ENCODE assay signal across 8 mouse cellular contexts in genomic region chr7:125392536-125392935, GRCm38 (mm10). TPM values are rescaled to one million over a fixed set of nuclear protein-coding genes. Genes with fewer than 3 reads are reported as not detected.
DNase-seq lines count a peak whose midpoint lies in the region; ATAC-seq and TF ChIP-seq lines count a peak whose summit lies in the region.

No protein-coding gene starts in this region.

- no peaks in the 10 kb centered on the region for H3K36me3 ChIP-seq in heart, adult 2 months (ENCODE audit: control insufficient read depth, insufficient read depth, low read length)
- no peaks in the 10 kb centered on the region for H3K36me3 ChIP-seq in neural tube, embryonic 11.5 days (ENCODE audit: control insufficient read depth, insufficient read depth, low read length)

- H3K4me2 ChIP-seq in neural tube, embryonic 11.5 days (ENCODE audit: low read depth) = no peak overlapping the region

- ATAC-seq in neural tube, embryonic 11.5 days (ENCODE audit: insufficient read depth, low FRiP score, low TSS enrichment) = no peak

- H3K79me2 ChIP-seq in heart, adult 2 months (replicated peaks; ENCODE audit: control insufficient read depth, insufficient read depth, low read length) = no peaks in the 10 kb centered on the region

- peaks cover 2% of the 10 kb centered on the region; the same call in 1 of the 2 replicates for H3K4me1 ChIP-seq in heart, adult 2 months (ENCODE audit: control insufficient read depth, insufficient read depth, low read length)
- no peaks in the 10 kb centered on the region for H3K4me1 ChIP-seq in neural tube, embryonic 11.5 days (ENCODE audit: control insufficient read depth, insufficient read depth, low read length)

- TF ChIP-seq POLR2A in heart, adult 2 months (IDR thresholded peaks at IDR 0.05; ENCODE audit: insufficient read depth, low read depth, low read length) = no peak

- TF ChIP-seq EP300 in heart, adult 2 months (IDR thresholded peaks at IDR 0.05; ENCODE audit: insufficient read depth, low read depth, low read length) = no peak

- intact Hi-C loops in left cerebral cortex, postnatal 14 days (cut with DNase I) = loop anchor here (5.0 to 10.0 kb wide), 5 partner anchors 278 to 1868 kb away; partner anchors contain the start of gene Hs3st4
- intact Hi-C loops in heart, adult 2 months (cut with DNase I) = loop anchor here (5.0 kb wide), 1 partner anchor 1010 kb away; no protein-coding TSS in a partner anchor

- H3K4me3 ChIP-seq in heart, adult 2 months = no peak overlapping the region
- no peak overlapping the region for H3K4me3 ChIP-seq in neural tube, embryonic 11.5 days (ENCODE audit: low read depth, low read length)

- no peak overlapping the region for H3K27ac ChIP-seq in heart, adult 2 months
- no peak overlapping the region for H3K27ac ChIP-seq in neural tube, embryonic 11.5 days (ENCODE audit: low read depth, low read length)

- no peak for TF ChIP-seq CTCF in heart, adult 2 months (IDR thresholded peaks at IDR 0.05)

- H3K27me3 ChIP-seq in heart, adult 2 months (ENCODE audit: control insufficient read depth, insufficient read depth, low read length) = no peaks in the 10 kb centered on the region
- H3K27me3 ChIP-seq in neural tube, embryonic 11.5 days (ENCODE audit: control insufficient read depth, insufficient read depth, low read length) = no peaks in the 10 kb centered on the region

- no peaks in the 10 kb centered on the region for H3K9me3 ChIP-seq in neural tube, embryonic 11.5 days (ENCODE audit: control insufficient read depth, low read length)

- H3K9ac ChIP-seq in heart, adult 2 months (ENCODE audit: low read depth, low read length) = no peak overlapping the region
- H3K9ac ChIP-seq in neural tube, embryonic 11.5 days (ENCODE audit: low read length) = no peak overlapping the region

- 14% methylated on average over 3 of the region's 3 CpGs for whole genome bisulfite sequencing in heart, adult 2 months
- 54% methylated on average over 3 of the region's 3 CpGs for WGBS in neural tube, embryonic 11.5 days

- peak; percentile 5 to 18 for DNase-seq in left cerebral cortex, adult 18-20 months (ENCODE audit: low spot score in 2 of 2)
- no peak for DNase-seq in left cerebral cortex, postnatal 14 days (ENCODE audit: low spot score in 2 of 2)
- peak; percentile 38 to 49 for DNase-seq in cerebellum, postnatal 10 days
- peak; percentile 54 for DNase-seq in heart, adult 2 months
- peak; percentile 18 to 46 for DNase-seq in kidney, postnatal 36 days
- peak; percentile 13 for DNase-seq in neural tube, embryonic 11.5 days (ENCODE audit: low spot score)
- DNase-seq in layer of hippocampus, adult 11-12 months (ENCODE audit: low spot score) = no peak
- no peak for DNase-seq in MN1 (ENCODE audit: low spot score)

RNA-seq across cellular contexts. Expression of gene Kdm8, which starts 51.9 kb away (rescaled TPM):
- total RNA-seq in left cerebral cortex, adult 18-20 months (2021) = 1 to 10 TPM; 4.5 TPM
- 1 to 10 TPM; 3.4 to 3.8 TPM for total RNA-seq in left cerebral cortex, postnatal 14 days (2021)
- total RNA-seq in heart, adult 2 months (2021) = 1 to 10 TPM; 3.0 to 4.4 TPM
- polyA plus RNA-seq in heart, adult 2 months (2012; rRNA removed) = 4.6 and 5.2 TPM in 2 replicates
- polyA plus RNA-seq in neural tube, embryonic 11.5 days (2014; fragmentation: Nextera tagmentation; extraction: Ambion mirVana) = 10.8 and 11.2 TPM in 2 replicates

Comparison
In these comparisons a context has a peak if more than half of its experiments do, and no peak if none do; other contexts are left out.
1. DNase-seq: peak in left cerebral cortex, adult 18-20 months (2 of 2), cerebellum, postnatal 10 days (2 of 2), heart, adult 2 months (2 of 2), kidney, postnatal 36 days (2 of 2) and neural tube, embryonic 11.5 days (single experiment); none in left cerebral cortex, postnatal 14 days (0 of 2), layer of hippocampus, adult 11-12 months (single experiment) and MN1 (single experiment).